Mouse (Mus musculus): ENCODE results near the gene Coro1c. TPM values are rescaled to one million over a fixed set of nuclear protein-coding genes. Genes with fewer than 3 reads are reported as not detected.

Gene Coro1c
- polyA plus RNA-seq, 1 experiment from 2014 or later: 93.6 TPM

DNA sequence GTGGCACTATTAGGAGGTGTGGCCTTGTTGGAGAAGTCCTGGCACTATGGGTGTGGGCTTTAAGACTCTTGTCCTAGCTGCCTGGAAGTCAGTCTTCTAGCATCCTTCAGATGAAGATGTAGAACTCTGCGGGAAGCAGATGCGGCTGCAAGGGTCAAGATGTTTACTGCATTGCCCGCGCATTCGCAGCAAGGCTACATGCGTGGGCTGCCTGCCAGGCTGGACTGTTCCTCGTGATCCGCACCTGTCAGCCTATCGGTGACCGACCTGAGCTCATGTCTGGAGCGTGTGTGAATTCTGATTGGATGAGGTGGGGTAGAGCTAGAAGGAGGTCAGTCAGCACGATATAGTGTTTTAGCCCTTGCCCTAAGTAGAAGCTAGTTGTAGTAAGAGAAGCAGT lies 44.6 kb downstream of the Coro1c start:
- Histone ChIP-seq H3K36me3 (ENCODE audit: control insufficient read depth, insufficient read depth, low read length) (peaks cover 6% of the 10 kb centered on the region), H3K4me3 (ENCODE audit: low read depth, low read length) (no peak overlapping the region), H3K27ac (replicated peaks) (no peak overlapping the region), H3K4me2 (replicated peaks; ENCODE audit: low read depth) (no peak overlapping the region), H3K9ac (ENCODE audit: low read length) (no peak overlapping the region), H3K4me1 (replicated peaks; ENCODE audit: control insufficient read depth, insufficient read depth) (no peaks in the 10 kb centered on the region; the same call in 1 of the 2 replicates), H3K27me3 (ENCODE audit: control insufficient read depth, insufficient read depth, low read length) (no peaks in the 10 kb centered on the region), H3K9me3 (ENCODE audit: control insufficient read depth, low read length) (no peaks in the 10 kb centered on the region)
- no peak for TF ChIP-seq EP300 (optimal IDR thresholded peaks at IDR 0.05)
- TF ChIP-seq CTCF (IDR thresholded peaks at IDR 0.05; ENCODE audit: low read depth): no peak
- 93% methylated on average over 12 of the region's 12 CpGs for WGBS
- ATAC-seq (ENCODE audit: low FRiP score, low TSS enrichment) (no peak), DNase-seq (ENCODE audit: low spot score) (no peak)

DNA sequence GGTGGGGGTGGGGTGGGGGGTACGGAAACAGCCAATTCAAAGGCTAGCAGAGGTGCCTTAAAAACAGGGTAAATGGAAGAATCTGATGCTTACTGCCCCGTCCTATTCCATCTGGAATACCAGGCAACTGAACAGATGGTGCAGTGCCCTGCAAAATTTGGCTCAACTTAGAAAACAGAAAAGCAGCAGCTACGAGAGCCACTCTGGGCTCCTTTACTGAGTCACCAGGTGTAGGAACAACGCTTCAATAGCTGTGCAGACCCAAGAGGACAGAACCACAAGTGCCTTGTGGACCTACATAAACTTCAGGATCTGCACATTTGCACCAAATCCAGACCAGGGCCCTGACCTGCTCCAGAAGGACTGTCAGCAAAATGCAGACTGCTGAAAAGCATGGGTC lies 46.1 kb downstream of the Coro1c start:
- Histone ChIP-seq H3K36me3 (ENCODE audit: control insufficient read depth, insufficient read depth, low read length) (peaks cover 6% of the 10 kb centered on the region), H3K4me2 (replicated peaks; ENCODE audit: low read depth) (no peak overlapping the region), H3K27me3 (ENCODE audit: control insufficient read depth, insufficient read depth, low read length) (no peaks in the 10 kb centered on the region), H3K9ac (ENCODE audit: low read length) (no peak overlapping the region), H3K4me1 (replicated peaks; ENCODE audit: control insufficient read depth, insufficient read depth) (no peaks in the 10 kb centered on the region), H3K27ac (replicated peaks) (no peak overlapping the region), H3K9me3 (ENCODE audit: control insufficient read depth, low read length) (no peaks in the 10 kb centered on the region), H3K4me3 (ENCODE audit: low read depth, low read length) (no peak overlapping the region)
- no peak for TF ChIP-seq CTCF (IDR thresholded peaks at IDR 0.05; ENCODE audit: low read depth)
- no peak for TF ChIP-seq EP300 (optimal IDR thresholded peaks at IDR 0.05)
- WGBS: 91% methylated on average over 4 of the region's 4 CpGs
- no peak for DNase-seq (ENCODE audit: low spot score)
- ATAC-seq (ENCODE audit: low FRiP score, low TSS enrichment): no peak

DNA sequence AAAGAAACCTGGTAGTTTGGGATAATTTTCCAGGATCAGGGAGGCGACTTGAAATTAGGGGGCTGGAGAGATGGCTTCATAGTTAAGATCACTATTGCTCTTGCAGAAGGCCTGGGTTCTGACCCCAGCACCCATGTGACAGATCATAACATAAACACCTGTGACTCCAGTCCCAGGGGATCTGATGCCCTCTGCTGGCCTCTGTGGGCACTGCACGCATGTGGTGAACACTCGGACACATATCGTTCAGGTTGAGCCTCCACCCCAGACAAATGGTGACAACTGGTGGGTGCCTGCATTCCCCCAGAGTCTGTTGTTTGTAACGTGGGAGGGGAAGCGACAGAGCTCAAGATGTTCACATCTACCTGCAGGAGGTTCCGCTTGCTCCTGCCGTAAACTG lies 47.3 kb downstream of the Coro1c start:
- Histone ChIP-seq H3K4me3 (ENCODE audit: low read depth, low read length) (no peak overlapping the region), H3K9me3 (ENCODE audit: control insufficient read depth, low read length) (no peaks in the 10 kb centered on the region), H3K27me3 (ENCODE audit: control insufficient read depth, insufficient read depth, low read length) (no peaks in the 10 kb centered on the region), H3K36me3 (ENCODE audit: control insufficient read depth, insufficient read depth, low read length) (peaks cover 6% of the 10 kb centered on the region), H3K27ac (replicated peaks) (no peak overlapping the region), H3K4me2 (replicated peaks; ENCODE audit: low read depth) (no peak overlapping the region), H3K9ac (ENCODE audit: low read length) (no peak overlapping the region), H3K4me1 (replicated peaks; ENCODE audit: control insufficient read depth, insufficient read depth) (no peaks in the 10 kb centered on the region)
- WGBS: 95% methylated on average over 8 of the region's 8 CpGs
- DNase-seq (ENCODE audit: low spot score): no peak
- ATAC-seq (ENCODE audit: low FRiP score, low TSS enrichment): no peak
- TF ChIP-seq CTCF (IDR thresholded peaks at IDR 0.05; ENCODE audit: low read depth) (peak; percentile 66), EP300 (optimal IDR thresholded peaks at IDR 0.05) (no peak)

DNA sequence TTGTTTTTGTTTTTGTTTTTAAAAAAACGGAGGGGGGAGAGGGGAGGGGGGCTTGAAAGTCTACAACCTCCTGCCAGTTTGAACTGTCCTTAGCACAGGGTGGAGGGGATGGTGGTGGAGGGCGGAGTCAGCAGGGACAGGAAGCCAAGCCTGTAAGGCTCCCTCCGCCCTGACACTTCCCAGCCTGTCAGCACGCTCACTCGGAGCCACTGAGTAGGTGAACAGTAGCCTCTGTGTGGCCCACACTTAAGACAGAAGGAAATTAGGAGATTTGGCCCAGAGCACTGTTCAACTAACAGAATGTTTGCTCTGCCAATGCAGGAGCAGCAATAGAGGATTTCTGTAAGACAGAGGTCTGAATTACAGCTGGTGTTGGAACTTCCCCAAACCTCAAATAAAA lies 49.6 kb downstream of the Coro1c start:
- TF ChIP-seq CTCF (IDR thresholded peaks at IDR 0.05; ENCODE audit: low read depth) (no peak), EP300 (optimal IDR thresholded peaks at IDR 0.05) (no peak)
- H3K4me3 ChIP-seq (ENCODE audit: low read depth, low read length): no peak overlapping the region
- no peaks in the 10 kb centered on the region for H3K27me3 ChIP-seq (ENCODE audit: control insufficient read depth, insufficient read depth, low read length)
- H3K4me1 ChIP-seq (replicated peaks; ENCODE audit: control insufficient read depth, insufficient read depth): no peaks in the 10 kb centered on the region
- DNase-seq (ENCODE audit: low spot score) (no peak), ATAC-seq (ENCODE audit: low FRiP score, low TSS enrichment) (no peak)
- H3K36me3 ChIP-seq (ENCODE audit: control insufficient read depth, insufficient read depth, low read length): peaks cover 3% of the 10 kb centered on the region
- WGBS: 27% methylated on average over 5 of the region's 5 CpGs
- H3K27ac ChIP-seq (replicated peaks): no peak overlapping the region; the same call in none of the 2 replicates
- H3K4me2 ChIP-seq (replicated peaks; ENCODE audit: low read depth): no peak overlapping the region
- no peaks in the 10 kb centered on the region for H3K9me3 ChIP-seq (ENCODE audit: control insufficient read depth, low read length)
- H3K9ac ChIP-seq (ENCODE audit: low read length): 0 out of 2 replicates have a peak overlapping the region, but pooled peaks have one; percentile 18

DNA sequence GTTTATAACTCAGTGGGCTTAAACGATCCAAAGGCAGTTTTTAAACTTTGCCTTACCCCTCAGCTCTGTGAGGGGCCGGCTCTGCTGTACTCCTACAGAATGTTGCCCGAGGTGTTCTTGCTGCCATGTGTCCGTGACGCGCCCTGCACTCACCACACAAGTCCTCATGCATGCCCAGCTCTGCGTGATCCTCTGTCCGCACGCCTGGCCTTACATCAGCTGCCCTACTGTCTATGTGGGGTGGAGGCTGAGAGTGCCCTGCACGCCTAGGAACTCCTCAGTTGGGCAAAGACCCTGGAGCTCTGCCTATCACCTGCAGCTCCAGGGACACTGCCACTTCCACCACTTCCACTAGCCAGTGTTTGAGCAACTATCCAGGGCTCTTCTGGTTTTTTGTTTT lies 50.0 kb downstream of the Coro1c start:
- peak overlapping the region; percentile 49; the same call in 1 of the 2 replicates for H3K27ac ChIP-seq (replicated peaks)
- no peak overlapping the region for H3K4me3 ChIP-seq (ENCODE audit: low read depth, low read length)
- no peak overlapping the region for H3K4me2 ChIP-seq (replicated peaks; ENCODE audit: low read depth)
- H3K4me1 ChIP-seq (replicated peaks; ENCODE audit: control insufficient read depth, insufficient read depth): no peaks in the 10 kb centered on the region
- no peak for DNase-seq (ENCODE audit: low spot score)
- no peaks in the 10 kb centered on the region for H3K27me3 ChIP-seq (ENCODE audit: control insufficient read depth, insufficient read depth, low read length)
- WGBS: 71% methylated on average over 10 of the region's 10 CpGs
- H3K9me3 ChIP-seq (ENCODE audit: control insufficient read depth, low read length): no peaks in the 10 kb centered on the region
- peaks cover under 1% of the 10 kb centered on the region for H3K36me3 ChIP-seq (ENCODE audit: control insufficient read depth, insufficient read depth, low read length)
- no peak for ATAC-seq (ENCODE audit: low FRiP score, low TSS enrichment)
- TF ChIP-seq EP300 (optimal IDR thresholded peaks at IDR 0.05) (no peak), CTCF (IDR thresholded peaks at IDR 0.05; ENCODE audit: low read depth) (no peak)
- H3K9ac ChIP-seq (ENCODE audit: low read length): no peak overlapping the region

DNA sequence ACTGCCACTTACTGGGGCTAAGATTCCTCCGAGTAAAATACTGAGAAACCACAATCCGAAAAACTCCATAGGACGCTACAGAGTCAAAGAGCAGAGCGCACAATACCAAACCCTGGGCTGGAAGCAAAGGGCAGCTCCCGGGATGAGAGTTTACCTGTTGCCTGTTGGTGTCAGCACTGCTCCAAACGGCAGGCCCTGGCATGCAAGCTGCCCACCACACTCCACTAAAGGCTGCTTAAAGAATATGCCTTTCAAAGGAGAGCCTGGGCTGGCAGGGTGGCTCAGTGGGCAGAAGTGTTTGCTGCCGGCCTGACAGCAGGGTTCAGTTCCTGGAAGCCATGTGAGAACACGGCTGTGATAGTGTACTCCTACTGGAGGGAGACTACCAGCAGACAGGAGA lies 50.9 kb downstream of the Coro1c start:
- ATAC-seq (ENCODE audit: low FRiP score, low TSS enrichment) (no peak), DNase-seq (ENCODE audit: low spot score) (no peak)
- Histone ChIP-seq H3K9me3 (ENCODE audit: control insufficient read depth, low read length) (no peaks in the 10 kb centered on the region), H3K9ac (ENCODE audit: low read length) (no peak overlapping the region; the same call in 1 of the 2 replicates), H3K4me3 (ENCODE audit: low read depth, low read length) (no peak overlapping the region), H3K4me2 (replicated peaks; ENCODE audit: low read depth) (no peak overlapping the region), H3K4me1 (replicated peaks; ENCODE audit: control insufficient read depth, insufficient read depth) (no peaks in the 10 kb centered on the region), H3K36me3 (ENCODE audit: control insufficient read depth, insufficient read depth, low read length) (no peaks in the 10 kb centered on the region; the same call in none of the 2 replicates), H3K27ac (replicated peaks) (0 out of 2 replicates have a peak overlapping the region, but pooled peaks have one; percentile 1), H3K27me3 (ENCODE audit: control insufficient read depth, insufficient read depth, low read length) (no peaks in the 10 kb centered on the region)
- no peak for TF ChIP-seq EP300 (optimal IDR thresholded peaks at IDR 0.05)
- peak; percentile 44 for TF ChIP-seq CTCF (IDR thresholded peaks at IDR 0.05; ENCODE audit: low read depth)
- 58% methylated on average over 8 of the region's 8 CpGs for WGBS

Measured in stomach, postnatal 0 days (tissue).